Mouse (Mus musculus): ENCODE measurements around the gene Tsfm.

Gene Tsfm

GRCm38 (mm10) chr10:127042468-127043115 lies 12.0 kb upstream of the Tsfm start:
- in situ Hi-C loops (cut with MboI; ENCODE audit: unreplicated experiment in 2 of 2), result no loop called here

DNA sequence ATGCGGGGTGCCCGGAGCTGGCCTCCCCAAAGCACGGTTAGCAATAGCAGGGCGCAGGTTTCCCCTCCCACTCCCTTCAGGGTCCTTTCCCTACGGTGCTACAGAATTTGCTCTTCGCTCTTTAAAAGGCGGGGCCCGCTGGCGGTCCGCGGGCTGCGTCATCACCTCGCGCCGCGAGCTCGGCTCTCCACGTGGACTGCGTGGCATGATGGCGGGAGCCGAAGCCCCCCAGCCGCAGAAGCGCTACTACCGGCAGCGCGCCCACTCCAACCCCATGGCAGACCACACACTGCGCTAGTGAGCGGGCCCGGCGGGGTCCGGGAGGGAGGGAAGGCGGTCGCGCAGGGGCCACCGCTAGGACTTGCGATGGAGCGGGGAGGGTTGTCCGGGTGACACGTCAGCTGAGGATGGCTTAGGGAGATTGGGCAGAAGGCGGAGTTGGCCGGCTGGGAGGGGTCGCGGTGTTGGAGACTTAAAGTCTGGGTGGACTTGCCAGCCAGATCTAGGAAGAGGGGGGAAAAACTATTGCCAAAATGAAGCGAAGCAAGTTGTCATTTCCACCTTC lies 11.2 kb upstream of the Tsfm start:
- in situ Hi-C loops (cut with MboI; ENCODE audit: unreplicated experiment in 2 of 2), result no loop called here

DNA sequence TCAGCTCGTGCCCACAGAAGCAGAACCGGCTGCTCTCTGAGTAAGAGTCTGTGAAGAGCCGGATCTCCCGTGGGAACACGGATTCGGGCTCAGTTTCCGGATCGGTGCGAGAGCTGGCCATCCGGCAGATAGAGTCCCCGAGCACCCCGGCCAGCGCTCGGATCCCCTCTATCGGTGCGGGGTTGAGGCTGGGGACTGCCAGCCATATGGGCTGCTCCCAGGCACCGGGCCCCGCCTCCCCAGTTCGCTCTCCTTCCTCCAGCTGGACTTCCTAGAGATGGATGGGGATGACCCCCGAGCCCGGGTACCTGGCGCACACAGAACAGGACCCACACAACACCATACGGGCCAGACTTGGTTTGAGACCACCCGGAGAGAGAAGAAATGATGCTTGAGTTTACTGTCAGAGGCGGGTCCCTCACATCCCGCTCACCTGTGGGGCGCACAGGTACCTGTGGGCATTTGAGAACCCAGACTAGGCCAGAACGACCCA lies 10.7 kb upstream of the Tsfm start, which contains the start of the genes Mettl1 and Eef1akmt3:
TSS of gene Mettl1 (plus strand) at position 141 of the 493 bp plus-strand sequence.
TSS of gene Eef1akmt3 (minus strand) at position 240 of the 493 bp plus-strand sequence.
- in situ Hi-C loops (cut with MboI; ENCODE audit: unreplicated experiment in 2 of 2), result no loop called here

DNA sequence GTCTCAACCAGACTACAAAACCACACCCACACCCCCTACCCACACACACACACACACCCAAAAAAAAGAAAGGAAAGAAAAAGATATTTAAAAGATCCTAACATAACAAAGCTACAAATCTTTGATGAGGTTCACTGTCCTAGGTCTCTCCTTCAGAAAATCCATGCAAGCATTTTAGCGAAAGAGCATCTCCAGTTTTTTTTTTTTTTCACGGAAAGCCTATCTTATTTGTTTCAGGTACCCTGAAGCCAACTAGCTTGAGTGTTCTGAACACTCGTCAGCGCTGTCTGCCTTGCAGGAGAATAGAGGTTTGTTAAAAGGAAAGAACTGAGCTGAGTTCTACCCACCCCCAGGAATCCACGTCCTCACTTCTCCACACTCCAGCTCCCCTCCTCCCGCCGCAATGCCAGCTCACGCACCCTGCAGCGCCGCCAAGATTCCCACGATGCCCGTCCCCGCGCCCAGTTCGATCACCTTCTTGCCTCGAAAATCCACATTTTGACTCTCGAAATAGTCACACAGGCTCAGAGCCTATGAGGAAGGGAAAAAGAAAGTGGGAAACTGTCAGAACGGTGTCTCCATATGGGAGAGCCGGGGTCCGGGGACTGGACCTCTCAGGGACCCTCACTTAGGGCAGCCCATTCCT lies 10.1 kb upstream of the Tsfm start:
- in situ Hi-C loops (cut with MboI; ENCODE audit: unreplicated experiment in 2 of 2), result no loop called here

- in situ Hi-C loops (cut with MboI; ENCODE audit: unreplicated experiment in 2 of 2), result no loop called here
Measured at GRCm38 (mm10) chr10:127037641-127038040, 7.0 kb upstream of the Tsfm start.

GRCm38 (mm10) chr10:127036273-127036672 lies 5.6 kb upstream of the Tsfm start:
- in situ Hi-C loops (cut with MboI; ENCODE audit: unreplicated experiment in 2 of 2), result no loop called here

DNA sequence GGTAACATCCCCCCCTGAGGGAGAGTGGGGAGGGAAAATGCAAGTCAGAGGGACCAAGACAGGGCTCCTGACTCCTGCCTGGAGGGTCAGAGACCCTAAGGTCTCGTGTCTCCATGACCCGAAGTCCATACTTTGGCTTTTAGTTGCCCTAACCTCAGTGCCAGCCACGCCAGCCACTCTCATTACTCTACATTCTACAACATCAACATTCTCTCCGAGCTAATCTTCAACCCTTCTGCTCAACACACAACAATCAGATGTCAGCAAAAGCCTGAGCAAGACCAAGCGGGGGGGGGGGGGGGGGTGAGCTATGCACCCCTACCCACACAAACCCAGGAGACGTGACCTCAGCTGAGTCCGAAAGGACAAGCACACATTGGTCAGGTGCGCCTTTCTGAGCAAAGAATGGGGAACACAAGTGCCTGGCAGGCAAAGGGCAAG lies 2.7 kb upstream of the Tsfm start:
- in situ Hi-C loops (cut with MboI; ENCODE audit: unreplicated experiment in 2 of 2), result loop anchor here (5.0 kb wide), 1 partner anchor 116 kb away; no protein-coding TSS in a partner anchor

DNA sequence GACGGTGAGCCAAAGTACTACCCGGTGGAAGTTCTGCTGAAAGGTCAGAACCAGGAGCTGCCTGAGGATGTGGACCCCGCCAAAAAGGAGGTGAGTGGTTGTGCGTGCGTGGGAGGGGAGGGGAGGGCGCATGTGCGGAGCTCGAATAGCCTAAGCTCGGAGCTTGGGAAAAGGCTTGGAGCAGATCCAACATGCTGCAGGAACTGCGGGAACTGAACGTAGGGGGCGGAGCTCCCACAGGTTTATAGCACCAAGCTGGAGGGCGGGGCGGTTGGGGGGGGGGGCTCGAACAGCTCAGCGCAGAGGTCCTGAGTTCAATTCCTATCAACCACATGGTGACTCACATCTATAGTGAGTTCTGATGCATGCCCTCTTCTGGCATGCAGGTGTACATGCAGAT lies 12.2 kb downstream of the Tsfm start:
- in situ Hi-C loops (cut with MboI; ENCODE audit: unreplicated experiment in 2 of 2), result no loop called here

GRCm38 (mm10) chr10:127017071-127017470 lies 13.6 kb downstream of the Tsfm start:
- in situ Hi-C loops (cut with MboI; ENCODE audit: unreplicated experiment in 2 of 2), result no loop called here

GRCm38 (mm10) chr10:127016488-127016887 lies 14.2 kb downstream of the Tsfm start:
- in situ Hi-C loops (cut with MboI; ENCODE audit: unreplicated experiment in 2 of 2), result no loop called here

- in situ Hi-C loops (cut with MboI; ENCODE audit: unreplicated experiment in 2 of 2), result no loop called here
Measured at GRCm38 (mm10) chr10:127003806-127004205, 26.8 kb downstream of the Tsfm start.

DNA sequence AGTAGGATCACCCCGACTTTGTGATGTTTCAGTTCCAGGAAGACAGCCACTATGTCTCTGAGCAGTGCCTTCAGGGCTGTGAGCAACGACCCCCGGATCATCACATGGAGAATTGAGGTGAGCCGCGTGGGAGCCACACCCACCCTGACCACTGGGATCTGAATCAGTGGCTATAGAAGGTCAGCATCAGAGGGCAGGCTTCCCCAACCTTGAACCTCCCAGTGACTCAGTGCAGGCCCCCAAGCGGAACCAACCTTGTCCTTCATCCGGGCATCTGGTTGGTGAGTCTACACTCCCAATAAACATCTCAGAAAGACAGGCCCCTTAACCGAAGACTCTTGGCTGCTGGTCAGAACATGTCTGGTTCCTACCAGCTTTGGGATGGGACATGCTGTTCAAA lies 27.3 kb downstream of the Tsfm start:
- in situ Hi-C loops (cut with MboI; ENCODE audit: unreplicated experiment in 2 of 2), result no loop called here

- in situ Hi-C loops (cut with MboI; ENCODE audit: unreplicated experiment in 2 of 2), result no loop called here
Measured at GRCm38 (mm10) chr10:127002765-127003164, 27.9 kb downstream of the Tsfm start.

DNA sequence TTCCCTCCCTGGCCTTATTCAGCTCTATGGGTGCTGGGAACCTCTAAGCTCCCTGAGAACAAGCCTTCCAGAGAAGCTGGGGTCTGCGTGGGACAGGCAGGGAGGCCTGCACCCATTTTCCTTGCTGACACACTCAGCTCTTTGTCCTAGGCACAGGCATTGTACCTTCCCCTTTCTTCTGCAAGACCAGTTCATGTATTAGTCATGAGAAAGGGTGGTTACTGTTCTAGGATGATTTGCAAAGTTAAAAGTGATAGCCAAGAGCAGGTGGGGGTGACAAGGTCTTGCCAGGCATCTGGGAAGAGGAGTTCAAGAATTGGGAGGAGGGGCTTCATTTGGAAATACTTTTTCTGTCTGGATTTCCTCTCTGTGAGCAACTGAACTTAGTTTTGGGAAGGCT lies 28.6 kb downstream of the Tsfm start:
- in situ Hi-C loops (cut with MboI; ENCODE audit: unreplicated experiment in 2 of 2), result no loop called here

DNA sequence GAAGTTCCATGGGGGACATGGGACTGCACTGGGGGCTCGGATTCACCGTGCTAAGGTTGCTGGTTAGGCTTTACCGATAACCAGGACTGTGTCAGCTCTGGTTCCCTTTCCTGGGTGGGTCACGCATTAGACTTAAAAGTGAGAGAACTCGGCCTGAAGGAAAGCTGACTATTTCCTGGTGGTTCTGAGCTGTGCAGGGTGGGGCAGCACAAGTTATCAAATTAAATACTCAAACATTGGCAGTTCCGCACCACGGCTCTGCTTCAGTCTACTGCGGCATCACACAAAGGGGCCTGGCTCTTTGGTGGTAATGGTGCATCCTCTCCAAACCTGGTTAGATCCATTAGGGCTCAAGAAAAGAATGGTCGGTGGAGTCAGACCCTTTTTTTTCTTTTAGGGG lies 29.3 kb downstream of the Tsfm start:
- in situ Hi-C loops (cut with MboI; ENCODE audit: unreplicated experiment in 2 of 2), result no loop called here

GRCm38 (mm10) chr10:127000529-127000928 lies 30.1 kb downstream of the Tsfm start, which contains the start of gene Avil:
Gene Avil (plus strand): TSS chr10:127000709.
- in situ Hi-C loops (cut with MboI; ENCODE audit: unreplicated experiment in 2 of 2), result no loop called here

GRCm38 (mm10) chr10:126997340-126998113 lies 33.1 kb downstream of the Tsfm start:
- in situ Hi-C loops (cut with MboI; ENCODE audit: unreplicated experiment in 2 of 2), result no loop called here

DNA sequence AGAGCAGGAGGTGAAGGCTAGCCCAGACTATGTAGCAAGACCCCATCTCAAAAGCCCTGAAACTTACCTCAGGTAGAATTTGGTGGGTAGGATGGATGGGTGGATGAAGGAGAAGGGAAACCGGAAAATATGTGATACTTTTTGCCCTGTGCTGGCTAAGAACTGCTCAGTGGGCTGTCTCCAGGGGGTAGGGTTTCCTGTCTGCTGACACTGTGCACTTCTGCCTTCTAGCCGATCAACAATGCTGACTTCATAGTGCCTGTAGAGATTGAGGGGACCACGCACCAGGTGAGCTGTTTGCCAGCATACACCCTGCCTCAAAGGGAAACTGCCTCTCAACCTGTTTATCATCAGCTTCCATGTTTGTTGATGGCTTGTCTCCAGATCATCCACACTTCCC lies 37.0 kb downstream of the Tsfm start:
- in situ Hi-C loops (cut with MboI; ENCODE audit: unreplicated experiment in 2 of 2), result loop anchor here (5.0 kb wide), 1 partner anchor 76 kb away; no protein-coding TSS in a partner anchor

DNA sequence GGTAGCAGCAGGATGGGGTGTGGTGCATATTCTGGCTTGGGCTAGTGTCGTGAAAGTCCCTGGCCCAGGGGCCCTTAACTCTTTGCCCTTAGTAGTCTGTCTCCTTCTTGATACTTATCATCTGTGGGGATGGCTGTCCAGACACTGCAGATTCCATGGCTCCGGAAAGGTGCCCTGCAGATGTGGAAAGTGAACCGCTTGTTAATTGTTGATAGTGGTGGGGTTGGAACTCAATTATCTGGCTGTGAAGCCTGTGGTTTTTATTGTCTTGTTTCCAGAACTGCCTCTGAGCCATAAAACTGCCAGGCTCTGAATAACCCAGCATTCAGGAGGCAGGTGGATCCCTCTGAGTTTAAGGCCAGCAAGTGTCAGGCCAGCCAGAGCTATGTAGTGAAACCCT lies 39.0 kb downstream of the Tsfm start:
- in situ Hi-C loops (cut with MboI; ENCODE audit: unreplicated experiment in 2 of 2), result loop anchor here (5.0 kb wide), 1 partner anchor 74 kb away; no protein-coding TSS in a partner anchor

GRCm38 (mm10) chr10:126990313-126991056 lies 40.2 kb downstream of the Tsfm start:
- in situ Hi-C loops (cut with MboI; ENCODE audit: unreplicated experiment in 2 of 2), result loop anchor here (5.0 kb wide), 1 partner anchor 73 kb away; no protein-coding TSS in a partner anchor
